Mouse (Mus musculus): ENCODE results near the gene Itgb2. TPM values are rescaled to one million over a fixed set of nuclear protein-coding genes. Genes with fewer than 3 reads are reported as not detected.

Gene Itgb2
- polyA plus RNA-seq, 1 experiment: 13.6 TPM

GRCm38 (mm10) chr10:77580027-77580920 is 50.2 kb downstream of the Itgb2 start:
- WGBS: 60% methylated on average over 10 of the region's 10 CpGs
- H3K27ac ChIP-seq (ENCODE audit: insufficient read depth, low read depth, low read length): no peak overlapping the region
- H3K36me3 ChIP-seq (ENCODE audit: control insufficient read depth, insufficient read depth, low read length): no peaks in the 10 kb centered on the region
- TF ChIP-seq CTCF (conservative IDR thresholded peaks at IDR 0.05; ENCODE audit: insufficient read depth, insufficient read length, low read depth, low read length) (no peak), POLR2A (IDR thresholded peaks at IDR 0.05; ENCODE audit: low read depth, low read length) (no peak)
- DNase-seq: no peak
- no peaks in the 10 kb centered on the region for H3K27me3 ChIP-seq (replicated peaks; ENCODE audit: control insufficient read depth, insufficient read depth, low read length)
- H3K4me3 ChIP-seq (ENCODE audit: insufficient read depth, low read depth, low read length): no peak overlapping the region
- peaks cover 6% of the 10 kb centered on the region; the same call in 1 of the 2 replicates for H3K4me1 ChIP-seq (ENCODE audit: control insufficient read depth, insufficient read depth, low read length)

- Histone ChIP-seq H3K36me3 (ENCODE audit: control insufficient read depth, insufficient read depth, low read length) (no peaks in the 10 kb centered on the region), H3K4me3 (ENCODE audit: insufficient read depth, low read depth, low read length) (peak overlapping the region; percentile 42; the same call in 1 of the 2 replicates), H3K27ac (ENCODE audit: insufficient read depth, low read depth, low read length) (peak overlapping the region; percentile 61), H3K27me3 (replicated peaks; ENCODE audit: control insufficient read depth, insufficient read depth, low read length) (no peaks in the 10 kb centered on the region), H3K4me1 (ENCODE audit: control insufficient read depth, insufficient read depth, low read length) (peaks cover 12% of the 10 kb centered on the region; the same call in 1 of the 2 replicates)
- no peak for DNase-seq
- whole genome bisulfite sequencing: 7% methylated on average over 8 of the region's 8 CpGs
- no peak for TF ChIP-seq CTCF (conservative IDR thresholded peaks at IDR 0.05; ENCODE audit: insufficient read depth, insufficient read length, low read depth, low read length)
- TF ChIP-seq POLR2A (IDR thresholded peaks at IDR 0.05; ENCODE audit: low read depth, low read length): no peak
Observed at GRCm38 (mm10) chr10:77581023-77581407, 51.0 kb downstream of the Itgb2 start.

DNA sequence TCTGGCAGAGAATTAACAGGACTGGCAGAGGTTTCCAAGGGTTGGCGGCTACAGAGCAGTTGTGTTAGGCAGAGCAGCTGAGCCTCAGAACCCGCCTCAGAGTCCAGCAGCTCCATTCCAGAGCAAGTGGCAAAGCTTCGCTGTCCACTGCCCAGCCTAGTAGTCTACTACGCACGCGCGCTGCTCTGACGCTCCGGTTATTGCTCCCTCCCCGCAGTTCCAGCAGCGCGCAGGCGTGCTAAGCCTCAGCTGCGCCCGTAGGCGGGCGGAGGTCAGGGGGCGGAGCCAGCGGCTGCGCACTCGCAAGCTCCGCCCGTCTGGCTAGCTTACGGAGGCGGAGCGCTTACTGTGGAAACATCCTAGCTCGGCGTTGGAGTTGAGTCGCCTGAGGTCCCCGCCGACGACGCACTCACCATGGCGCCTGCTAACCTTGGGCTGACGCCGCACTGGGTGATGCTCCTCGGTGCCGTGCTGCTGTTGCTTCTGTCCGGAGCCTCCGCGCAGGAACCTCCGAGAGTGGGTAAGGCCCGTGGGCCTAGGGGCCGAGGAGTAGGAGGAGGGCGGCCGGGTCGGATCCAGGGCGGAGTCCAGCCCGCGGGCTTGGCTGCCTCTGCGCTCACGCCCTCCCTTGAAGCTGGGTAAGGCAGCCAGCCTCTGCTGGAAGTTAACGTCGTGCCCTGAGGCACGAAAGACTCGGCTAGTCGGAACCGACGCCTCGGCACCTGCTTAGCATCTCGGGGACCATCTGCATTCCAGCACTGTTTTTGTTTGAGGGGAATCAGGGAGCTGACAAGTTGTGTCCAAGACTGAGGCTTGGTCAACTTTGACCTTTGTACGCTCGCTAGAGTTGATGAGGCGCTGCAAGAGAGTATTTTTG is 51.6 kb downstream of the Itgb2 start, which contains the start of gene Pttg1ip:
Gene Pttg1ip (plus strand): TSS at position 313 of the 877 bp plus-strand sequence.
- Histone ChIP-seq H3K27me3 (replicated peaks; ENCODE audit: control insufficient read depth, insufficient read depth, low read length) (no peaks in the 10 kb centered on the region), H3K27ac (ENCODE audit: insufficient read depth, low read depth, low read length) (peak within 1 kb of the TSS; percentile 95), H3K36me3 (ENCODE audit: control insufficient read depth, insufficient read depth, low read length) (no peaks in the 10 kb centered on the region), H3K4me3 (ENCODE audit: insufficient read depth, low read depth, low read length) (peak within 1 kb of the TSS; percentile 81), H3K4me1 (ENCODE audit: control insufficient read depth, insufficient read depth, low read length) (peaks cover 18% of the 10 kb centered on the region)
- TF ChIP-seq POLR2A (IDR thresholded peaks at IDR 0.05; ENCODE audit: low read depth, low read length) (peak; percentile 91), CTCF (conservative IDR thresholded peaks at IDR 0.05; ENCODE audit: insufficient read depth, insufficient read length, low read depth, low read length) (no peak)
- peak; percentile 98 for DNase-seq
- under 1% methylated on average over 64 of the region's 64 CpGs for WGBS

DNA sequence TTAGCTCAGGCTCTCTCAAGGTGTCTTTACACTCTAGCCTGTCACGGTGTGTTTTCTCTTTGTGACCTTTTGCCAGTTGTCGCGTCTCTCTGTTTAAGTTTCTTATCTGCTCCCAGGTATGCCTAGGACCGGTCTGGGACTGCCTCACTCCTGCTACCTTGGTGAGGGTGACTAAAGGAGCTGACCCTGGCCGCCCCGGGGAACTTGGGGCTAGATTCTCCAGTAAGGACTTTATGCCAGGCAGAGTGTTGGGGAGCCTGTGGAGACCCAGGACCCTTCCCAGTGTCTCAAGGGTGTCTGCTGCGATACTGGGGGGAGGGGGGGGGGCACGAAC is 52.2 kb downstream of the Itgb2 start:
- TF ChIP-seq CTCF (conservative IDR thresholded peaks at IDR 0.05; ENCODE audit: insufficient read depth, insufficient read length, low read depth, low read length): no peak
- no peak for TF ChIP-seq POLR2A (IDR thresholded peaks at IDR 0.05; ENCODE audit: low read depth, low read length)
- peak overlapping the region; percentile 95 for H3K27ac ChIP-seq (ENCODE audit: insufficient read depth, low read depth, low read length)
- WGBS: 5% methylated on average over 8 of the region's 8 CpGs
- no peak for DNase-seq
- no peaks in the 10 kb centered on the region for H3K27me3 ChIP-seq (replicated peaks; ENCODE audit: control insufficient read depth, insufficient read depth, low read length)
- peaks cover 24% of the 10 kb centered on the region for H3K4me1 ChIP-seq (ENCODE audit: control insufficient read depth, insufficient read depth, low read length)
- peak overlapping the region; percentile 81 for H3K4me3 ChIP-seq (ENCODE audit: insufficient read depth, low read depth, low read length)
- no peaks in the 10 kb centered on the region for H3K36me3 ChIP-seq (ENCODE audit: control insufficient read depth, insufficient read depth, low read length)

DNA sequence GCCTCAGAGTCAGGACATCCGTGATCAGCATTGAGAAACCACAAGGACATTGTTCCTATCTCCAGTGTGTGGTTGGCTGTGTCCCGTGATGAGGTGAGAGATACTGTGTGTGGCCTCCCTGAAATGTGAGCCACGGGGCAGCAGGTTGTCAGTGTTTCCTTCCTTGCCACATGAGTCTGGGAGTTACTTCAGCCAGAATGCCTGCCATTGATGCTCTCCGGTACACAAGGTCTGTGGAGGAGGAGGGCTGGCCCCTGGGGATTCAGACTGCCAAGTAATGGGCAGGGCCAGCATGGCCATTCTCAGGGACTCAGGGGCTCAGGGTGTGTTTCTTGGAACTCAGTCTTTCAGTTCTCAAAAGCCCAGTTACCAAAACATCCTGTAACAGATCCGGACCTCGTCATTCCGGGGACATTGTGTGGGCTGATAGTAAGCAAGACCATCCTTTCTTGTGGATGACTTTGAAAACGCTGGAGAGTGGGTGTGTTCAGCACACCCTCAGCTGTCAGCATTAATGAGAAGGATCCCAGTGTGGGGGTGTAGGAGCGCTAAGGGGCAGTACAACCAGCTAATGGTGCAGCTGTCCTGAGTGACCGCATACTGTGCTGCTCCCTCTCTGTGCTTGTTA is 53.9 kb downstream of the Itgb2 start:
- no peak for TF ChIP-seq CTCF (conservative IDR thresholded peaks at IDR 0.05; ENCODE audit: insufficient read depth, insufficient read length, low read depth, low read length)
- WGBS: 15% methylated on average over 10 of the region's 10 CpGs
- H3K36me3 ChIP-seq (ENCODE audit: control insufficient read depth, insufficient read depth, low read length): no peaks in the 10 kb centered on the region
- peaks cover 32% of the 10 kb centered on the region for H3K4me1 ChIP-seq (ENCODE audit: control insufficient read depth, insufficient read depth, low read length)
- H3K4me3 ChIP-seq (ENCODE audit: insufficient read depth, low read depth, low read length): peak overlapping the region; percentile 5
- peak; percentile 79 for DNase-seq
- H3K27ac ChIP-seq (ENCODE audit: insufficient read depth, low read depth, low read length): no peak overlapping the region
- H3K27me3 ChIP-seq (replicated peaks; ENCODE audit: control insufficient read depth, insufficient read depth, low read length): no peaks in the 10 kb centered on the region

DNA sequence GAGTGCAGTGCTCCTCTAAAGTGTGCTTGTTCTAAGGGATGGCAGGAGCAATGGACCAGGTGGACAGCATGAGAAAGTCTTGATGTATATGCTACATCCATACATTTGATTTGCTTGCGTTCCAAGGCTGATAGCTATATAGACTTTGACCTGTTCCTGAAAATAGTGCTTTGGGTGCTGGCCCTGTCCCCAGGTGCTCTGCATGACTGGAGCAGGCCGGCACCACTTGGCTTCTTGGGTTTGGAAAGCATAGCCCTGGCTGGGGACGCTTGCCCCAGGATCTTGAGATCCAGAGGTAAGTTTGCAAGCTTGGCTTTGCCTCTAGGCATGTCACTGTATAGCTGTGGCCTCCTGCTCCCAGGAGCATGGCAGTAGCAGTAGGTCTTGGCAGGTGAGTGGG is 56.6 kb downstream of the Itgb2 start:
- H3K4me3 ChIP-seq (ENCODE audit: insufficient read depth, low read depth, low read length): no peak overlapping the region
- no peaks in the 10 kb centered on the region for H3K27me3 ChIP-seq (replicated peaks; ENCODE audit: control insufficient read depth, insufficient read depth, low read length)
- TF ChIP-seq POLR2A (IDR thresholded peaks at IDR 0.05; ENCODE audit: low read depth, low read length) (no peak), CTCF (conservative IDR thresholded peaks at IDR 0.05; ENCODE audit: insufficient read depth, insufficient read length, low read depth, low read length) (no peak)
- peak overlapping the region; percentile 69 for H3K27ac ChIP-seq (ENCODE audit: insufficient read depth, low read depth, low read length)
- peaks cover 47% of the 10 kb centered on the region for H3K4me1 ChIP-seq (ENCODE audit: control insufficient read depth, insufficient read depth, low read length)
- DNase-seq: peak; percentile 55
- WGBS: 48% methylated on average over 3 of the region's 3 CpGs
- H3K36me3 ChIP-seq (ENCODE audit: control insufficient read depth, insufficient read depth, low read length): no peaks in the 10 kb centered on the region; the same call in 1 of the 2 replicates
